Mouse (Mus musculus) gastrocnemius, postnatal 36 days (tissue): ENCODE results near the gene Ptprn2. TPM values are rescaled to one million over a fixed set of nuclear protein-coding genes. Genes with fewer than 3 reads are reported as not detected.

ENCODE experiments used
- DNase-seq, 2 experiments: peaks; one replicate each; pipeline ENCODE4 v3.0.0; 2022
- intact Hi-C: fragments of 180-260 bp; cut with DNase I; formaldehyde crosslinking; loops from one replicate; pipeline ENCODE4 v1.15.1; 2025
- total RNA-seq, 2 experiments: library from RNA; stranded (reverse); gene quantifications; 2 replicates each; pipeline ENCODE4 v1.2.3; 2021

Gene Ptprn2
- total RNA-seq, 2 experiments from 2014 or later = not detected

DNA sequence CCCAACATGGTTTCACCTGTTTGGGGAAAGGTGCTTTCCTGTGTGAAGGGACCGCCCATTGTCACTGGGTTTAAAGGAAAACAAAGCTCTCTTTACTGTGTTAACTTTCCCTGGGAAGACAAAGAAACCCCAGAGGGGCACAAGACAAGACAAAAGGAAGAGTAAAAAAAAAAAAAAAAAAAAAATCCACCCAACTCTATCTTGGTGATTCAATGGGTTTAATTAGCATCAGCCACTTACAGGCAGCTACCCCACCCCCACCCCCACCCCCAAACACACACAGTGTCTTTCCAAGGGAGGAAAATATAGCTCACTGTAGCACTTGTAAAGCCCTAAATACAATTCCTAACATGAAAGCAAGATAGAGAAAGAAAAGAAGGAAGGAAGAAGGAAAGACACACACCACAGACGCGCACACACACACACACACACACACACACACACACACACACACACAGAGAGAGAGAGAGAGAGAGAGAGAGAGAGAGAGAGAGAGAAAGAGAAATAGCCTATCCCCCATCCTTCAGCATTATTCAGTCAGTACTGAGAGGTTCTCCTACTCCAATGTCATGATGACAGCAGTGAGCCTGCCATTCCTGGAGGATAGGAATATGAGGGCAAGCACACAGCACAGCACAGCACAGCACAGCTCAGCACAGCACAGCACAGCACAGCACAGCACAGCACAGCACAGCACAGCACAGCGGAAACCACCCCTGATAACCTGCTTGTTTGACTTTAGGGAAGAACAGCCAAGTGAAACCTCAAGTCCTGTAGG lies 462.8 kb downstream of the Ptprn2 start:
- no peak for DNase-seq

DNA sequence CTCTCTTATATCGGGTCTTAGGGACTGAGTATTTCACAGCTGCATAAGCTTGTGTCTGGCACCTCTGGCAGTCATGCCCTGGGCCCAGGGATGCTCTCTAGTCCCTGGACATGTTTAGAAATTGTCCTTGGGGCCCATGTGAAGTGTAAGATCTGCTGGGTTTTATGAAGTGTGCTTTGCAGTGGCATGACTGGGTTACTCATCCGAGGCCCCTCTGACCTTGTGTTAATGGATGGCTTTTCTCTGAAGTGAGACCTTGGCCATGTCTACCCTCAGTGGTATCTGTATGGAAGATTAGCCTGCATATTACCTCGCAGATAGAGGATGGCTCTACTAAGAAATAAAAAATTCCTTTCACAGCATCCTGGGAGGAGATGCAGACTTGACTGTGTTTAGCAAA lies 464.2 kb downstream of the Ptprn2 start:
- intact Hi-C loops = no loop called here
- no peak for DNase-seq

More for the DNA sequence above, 462.8 kb downstream of the Ptprn2 start:
- intact Hi-C loops = no loop called here

DNA sequence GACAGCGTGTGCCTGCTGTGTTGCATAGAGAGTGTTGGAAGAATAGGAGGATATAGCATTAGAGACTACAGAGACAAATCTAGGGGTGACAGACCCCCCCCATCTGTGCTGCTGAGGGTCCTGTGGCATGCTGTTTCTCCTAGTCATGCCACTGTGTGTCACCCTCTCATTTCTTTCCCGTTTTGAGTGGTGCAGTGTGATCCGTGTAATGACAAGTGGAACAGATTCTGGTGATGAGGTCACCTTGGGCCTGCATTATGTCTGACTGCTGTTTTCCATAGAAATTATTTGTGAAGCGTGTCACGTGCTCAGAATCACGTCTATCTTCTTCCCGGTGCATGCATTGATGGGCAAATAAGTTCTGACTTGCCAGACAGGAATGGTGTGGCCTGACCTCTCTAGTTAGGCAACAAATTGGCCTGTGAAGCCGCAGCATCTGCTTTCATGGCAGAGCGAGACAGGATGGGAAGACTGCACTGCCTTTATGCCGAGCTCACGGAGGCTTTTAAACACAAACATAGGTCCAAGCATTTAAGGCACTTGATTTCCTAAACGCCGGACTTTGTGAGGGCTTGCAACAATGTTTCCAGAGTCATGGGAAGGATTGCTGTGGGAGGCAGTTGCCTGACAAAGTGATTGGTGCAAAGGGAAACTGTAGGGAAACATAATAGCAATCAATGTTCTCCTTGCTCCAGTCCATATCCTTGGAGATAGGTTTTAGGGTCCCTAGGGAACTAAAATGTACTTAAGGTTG lies 467.1 kb downstream of the Ptprn2 start:
- intact Hi-C loops = no loop called here
- DNase-seq = no peak

DNA sequence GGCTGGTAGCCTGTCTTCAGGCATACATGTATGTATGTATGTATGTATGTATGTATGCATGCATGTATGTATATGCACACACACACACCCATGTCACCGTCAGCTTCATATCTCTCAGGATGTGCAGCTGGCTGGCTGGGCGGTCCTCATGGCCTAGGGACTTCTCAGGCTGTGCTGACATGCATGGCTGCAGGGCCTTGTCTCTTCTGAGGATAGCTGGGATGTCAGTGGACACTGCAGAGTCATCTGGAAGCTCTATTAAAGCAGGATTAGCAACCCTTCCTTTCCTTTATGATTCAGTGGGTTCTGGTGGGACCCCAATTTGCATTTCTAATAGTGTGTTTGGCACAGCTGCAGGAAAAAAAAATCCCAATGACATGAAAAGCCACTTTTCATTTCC lies 473.6 kb downstream of the Ptprn2 start:
- intact Hi-C loops = no loop called here

DNA sequence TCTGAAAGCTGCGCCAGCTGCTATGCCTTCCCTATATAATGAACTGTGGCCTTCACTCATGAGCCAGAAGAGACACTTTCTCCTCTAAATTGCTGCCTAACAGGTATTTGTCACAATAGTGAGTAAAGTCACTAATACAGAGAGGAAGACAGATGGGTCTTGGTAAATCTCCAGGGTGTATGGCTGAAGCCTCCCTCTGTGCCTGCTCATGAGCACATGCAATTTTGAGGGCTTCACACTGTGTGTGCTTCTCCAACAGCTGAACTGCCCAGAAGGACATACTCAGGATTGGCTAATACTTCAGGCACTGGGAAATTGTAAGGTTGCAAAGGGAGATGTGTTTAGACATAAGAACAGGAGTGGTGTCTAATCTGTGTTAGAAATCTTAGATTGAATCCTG lies 478.4 kb downstream of the Ptprn2 start:
- no peak for DNase-seq
- intact Hi-C loops = no loop called here

More for the DNA sequence above, 473.6 kb downstream of the Ptprn2 start:
- DNase-seq = no peak

DNA sequence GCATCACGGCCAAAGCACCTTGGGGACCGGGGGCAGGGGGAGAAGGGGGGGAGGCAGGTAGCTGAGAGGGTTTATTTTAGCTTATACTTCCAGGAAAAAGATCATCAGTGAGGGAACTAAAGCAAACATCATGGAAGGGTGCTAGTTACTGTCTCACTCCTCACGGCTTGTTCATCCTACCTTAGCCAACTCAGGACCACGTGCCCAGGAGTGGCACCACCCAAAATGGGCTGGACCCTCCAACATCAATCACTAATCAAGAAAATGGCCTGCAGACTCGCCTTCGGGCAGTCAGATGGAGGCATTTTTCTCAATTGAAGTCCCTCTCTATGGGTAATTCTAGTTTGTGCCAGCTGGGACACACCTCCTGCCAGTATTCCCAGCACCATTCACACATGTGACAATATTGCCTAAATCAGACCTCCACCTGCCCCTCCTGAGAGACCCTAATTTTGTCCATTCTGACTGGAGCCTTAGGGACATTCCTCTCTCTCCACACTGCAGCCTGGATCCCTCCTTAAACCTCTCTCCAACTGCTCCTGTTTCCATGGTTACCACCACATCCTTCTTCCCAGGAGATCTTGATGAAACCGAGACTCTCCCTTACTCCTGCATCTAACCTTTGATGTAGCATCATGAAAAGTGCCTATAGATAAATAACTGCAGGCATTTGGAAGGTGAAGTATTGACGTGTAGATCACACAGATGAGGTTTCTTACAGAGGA lies 482.9 kb downstream of the Ptprn2 start:
- intact Hi-C loops = no loop called here
- no peak for DNase-seq

DNA sequence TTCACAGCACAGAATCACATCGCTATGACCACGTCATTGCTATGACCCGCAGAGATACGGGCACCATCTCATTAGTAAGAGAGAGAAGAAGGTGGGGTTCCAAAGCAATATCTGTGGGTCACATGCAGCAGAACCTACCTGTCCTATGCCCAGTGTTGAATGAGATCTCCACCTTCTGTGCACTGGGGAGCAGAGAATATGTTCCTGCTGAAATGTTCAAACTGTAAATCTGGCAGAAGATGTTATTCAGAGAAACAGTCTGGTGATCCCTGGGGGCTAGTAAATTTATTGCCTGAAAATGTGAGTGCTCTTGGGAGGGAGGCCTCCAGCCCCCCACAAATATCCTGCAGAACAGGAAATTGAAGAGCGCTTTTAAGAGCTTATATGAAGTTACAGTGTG lies 490.0 kb downstream of the Ptprn2 start:
- intact Hi-C loops = no loop called here
- DNase-seq = no peak

DNA sequence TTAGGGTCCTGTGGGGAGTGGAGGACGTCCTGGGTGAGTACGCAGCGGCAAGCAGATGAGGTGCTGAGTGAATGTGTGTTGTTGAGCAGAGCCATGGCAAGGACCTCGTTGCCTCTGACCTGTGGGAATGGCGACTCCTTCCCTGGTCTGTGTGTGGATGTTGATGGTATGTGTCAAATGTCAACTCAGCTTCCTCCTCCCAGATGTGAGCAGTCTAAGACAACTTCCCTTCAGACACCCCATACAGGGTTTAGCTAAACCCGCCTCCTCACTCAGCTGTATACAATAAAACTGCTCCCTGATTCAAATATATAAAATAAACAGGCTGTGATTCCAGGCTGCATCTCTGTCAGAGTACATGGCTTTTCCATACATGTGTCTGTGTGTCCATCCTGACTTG lies 491.5 kb downstream of the Ptprn2 start:
- intact Hi-C loops = no loop called here

DNA sequence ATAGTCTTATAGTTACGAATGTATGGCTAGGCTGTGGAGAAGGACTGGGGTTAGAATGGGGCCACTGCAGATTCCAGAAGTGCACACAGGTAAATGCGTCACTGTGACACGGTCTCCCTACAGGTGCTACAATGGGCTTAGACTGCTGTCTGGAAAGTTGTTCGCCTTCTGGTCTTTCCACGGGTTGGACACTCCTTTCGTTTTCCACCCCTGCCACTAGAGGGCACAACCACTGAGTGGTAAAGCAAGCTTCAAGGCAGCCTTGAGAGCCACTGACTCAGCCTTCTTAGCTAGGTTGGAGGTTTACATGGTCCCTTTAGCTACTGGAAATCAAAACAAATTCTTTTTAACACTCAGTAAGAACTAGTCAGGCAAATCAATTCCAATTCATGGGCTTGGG lies 492.7 kb downstream of the Ptprn2 start:
- no peak for DNase-seq
- intact Hi-C loops = no loop called here

More for the DNA sequence above, 491.5 kb downstream of the Ptprn2 start:
- DNase-seq = no peak

DNA sequence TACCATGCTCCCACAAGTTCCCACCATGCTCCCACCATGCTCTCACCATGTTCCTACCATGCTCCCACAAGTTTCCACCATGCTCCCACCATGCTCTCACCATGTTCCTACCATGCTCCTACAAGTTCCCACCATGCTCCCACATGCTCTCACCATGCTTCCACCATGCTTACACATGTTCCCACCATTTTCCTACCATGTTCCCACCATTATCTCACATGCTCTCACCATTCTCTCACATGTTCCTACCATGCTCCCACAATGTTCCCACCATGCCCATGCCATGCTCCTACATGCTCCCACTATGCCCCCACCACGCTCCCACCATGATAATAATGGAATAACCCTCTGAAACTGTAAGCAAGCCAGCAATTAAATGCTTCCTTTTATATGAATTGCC lies 495.8 kb downstream of the Ptprn2 start:
- intact Hi-C loops = no loop called here
- no peak for DNase-seq

DNA sequence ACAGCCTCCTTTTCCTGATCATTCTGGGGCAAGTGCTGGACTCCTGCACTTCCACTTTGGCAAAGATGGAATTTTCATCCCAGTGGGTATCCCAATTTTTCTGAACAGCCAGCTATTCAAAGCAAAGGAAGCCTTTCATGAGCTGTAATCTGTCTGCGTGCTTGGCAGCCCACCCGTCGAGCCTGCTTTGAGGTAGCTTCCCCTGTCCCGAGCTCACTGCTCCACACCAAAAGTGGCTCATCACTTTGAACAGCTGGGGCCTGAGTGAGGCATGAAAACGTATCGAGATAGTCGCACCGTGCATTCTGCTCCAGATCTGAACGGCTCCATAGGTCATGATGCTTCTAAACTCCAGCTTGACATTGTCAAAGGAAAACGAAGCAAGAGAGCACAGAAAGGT lies 503.6 kb downstream of the Ptprn2 start:
- DNase-seq = no peak
- intact Hi-C loops = no loop called here

DNA sequence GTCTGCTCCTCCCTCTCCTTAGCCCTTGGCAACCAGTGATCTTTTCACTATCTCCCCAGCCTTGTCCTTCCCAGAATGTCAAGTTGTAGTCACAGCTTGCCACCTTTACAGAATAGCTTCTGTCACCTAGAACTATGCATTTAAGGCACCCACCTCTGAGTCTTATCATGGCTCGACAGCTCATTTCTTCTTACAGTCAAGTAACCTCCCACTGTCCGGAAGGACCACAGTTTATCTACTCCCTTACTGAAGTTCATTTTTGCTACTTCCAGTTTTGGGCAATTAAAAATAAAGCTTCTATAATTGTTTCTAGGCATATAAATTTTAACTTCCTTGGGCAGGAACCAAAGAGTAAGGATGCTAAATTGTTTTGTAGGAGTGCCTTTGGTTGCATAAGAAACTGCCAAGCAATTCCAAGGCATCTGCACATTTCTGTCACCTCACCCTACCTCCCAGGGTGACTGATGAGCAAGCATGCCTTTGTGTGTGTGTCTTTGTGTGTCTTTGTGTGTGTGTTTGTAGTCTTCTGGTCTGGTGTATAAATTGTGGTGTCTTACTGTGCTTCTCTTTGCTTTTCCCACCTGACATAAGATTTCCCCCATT lies 516.1 kb downstream of the Ptprn2 start:
- DNase-seq = no peak
- intact Hi-C loops = no loop called here

DNA sequence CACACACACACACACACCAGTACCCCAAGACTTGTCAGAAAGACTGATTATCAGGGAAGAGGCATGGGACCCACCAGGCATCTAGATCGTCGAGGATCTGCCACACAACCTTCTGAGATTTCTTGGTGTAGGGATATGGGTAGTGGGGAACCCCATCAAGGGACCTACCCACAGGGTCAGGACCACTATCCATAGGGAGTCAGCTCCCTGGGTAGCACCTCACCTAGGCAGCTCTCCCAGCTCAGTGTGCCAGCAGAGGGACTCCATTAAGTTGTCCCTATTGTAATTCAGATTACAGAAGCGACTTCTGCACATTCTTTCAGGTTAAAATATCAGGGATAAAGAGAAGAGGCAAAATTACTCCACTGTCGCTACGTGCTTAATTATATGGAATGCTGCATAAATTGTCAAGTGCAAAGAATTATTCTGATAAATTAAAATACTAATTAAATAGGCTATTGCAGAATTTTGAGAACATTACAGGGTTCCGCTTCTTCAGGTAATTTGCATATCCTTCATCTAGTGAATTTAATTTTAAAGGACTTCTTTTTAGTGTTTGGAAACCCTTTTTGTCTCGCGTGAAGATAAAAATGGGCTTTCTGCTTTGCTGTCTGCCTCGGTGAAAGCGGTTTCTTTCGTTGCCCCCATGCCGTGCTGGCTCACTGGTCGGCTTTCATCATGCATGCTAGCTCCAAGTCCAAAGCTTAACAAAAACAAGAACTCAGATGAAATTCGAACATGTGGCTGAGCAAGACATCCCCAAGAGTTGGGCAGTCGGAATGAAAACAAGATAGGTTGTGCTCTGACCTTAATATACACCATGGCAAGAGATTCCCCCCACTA lies 531.5 kb downstream of the Ptprn2 start:
- DNase-seq = no peak
- intact Hi-C loops = no loop called here

DNA sequence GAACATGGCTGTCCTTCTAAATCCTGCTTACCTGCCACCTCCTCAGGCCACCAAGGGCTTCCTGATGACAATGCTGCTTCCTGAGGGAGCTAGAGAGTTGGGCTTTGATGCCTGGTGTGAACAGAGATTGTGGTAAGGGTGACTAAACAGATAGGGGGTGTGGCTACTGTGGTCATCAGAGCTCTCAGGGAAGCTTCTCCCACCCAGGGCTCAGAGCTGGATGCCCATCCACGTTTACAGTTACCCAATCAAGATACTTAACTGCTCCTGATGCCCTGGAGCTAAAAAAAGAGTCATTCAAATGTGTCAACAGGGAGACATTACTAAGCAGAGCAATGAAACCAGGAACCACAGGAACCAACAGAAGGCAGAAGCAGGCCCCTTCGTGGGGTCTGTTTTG lies 532.4 kb downstream of the Ptprn2 start:
- DNase-seq = no peak
- intact Hi-C loops = no loop called here

DNA sequence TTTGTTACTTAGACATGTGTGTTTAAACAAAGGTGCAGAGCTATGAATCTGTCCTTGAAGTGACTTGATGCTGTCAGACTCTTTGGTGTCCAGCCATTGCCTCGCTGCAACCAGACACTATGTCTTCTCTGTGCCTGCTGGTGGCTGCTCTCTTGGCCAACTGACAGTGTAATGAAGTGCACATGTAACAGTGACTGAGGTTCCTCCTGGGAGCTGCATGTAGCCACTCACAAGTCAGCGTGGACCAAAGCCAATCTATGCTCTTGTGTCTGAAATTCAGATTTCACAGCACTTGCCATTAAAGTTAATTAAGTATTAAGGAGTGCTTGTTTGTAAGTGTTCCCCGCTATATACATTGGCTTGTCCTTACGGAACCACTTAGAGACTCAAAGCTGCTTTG lies 537.7 kb downstream of the Ptprn2 start:
- no peak for DNase-seq
- intact Hi-C loops = no loop called here

DNA sequence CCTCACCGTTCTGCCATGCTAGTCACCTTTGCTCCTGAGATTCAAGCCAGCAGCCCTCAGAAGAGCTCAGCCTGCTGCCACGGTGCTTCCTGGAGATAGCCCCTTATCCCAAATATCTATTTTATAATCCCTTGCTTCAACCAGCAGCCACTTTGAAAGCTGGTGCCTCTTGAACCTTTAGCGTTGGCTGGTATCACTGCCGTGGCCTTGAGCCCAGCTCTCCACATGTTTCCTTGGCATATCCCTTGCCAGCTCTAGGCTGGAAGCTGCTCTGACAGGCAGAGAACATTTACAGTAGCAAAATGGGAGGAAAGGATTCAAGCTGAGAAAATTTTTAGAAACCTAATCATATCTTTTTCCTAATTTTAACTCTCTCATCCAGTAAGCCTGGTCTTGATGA lies 539.4 kb downstream of the Ptprn2 start:
- DNase-seq = no peak
- intact Hi-C loops = no loop called here

DNA sequence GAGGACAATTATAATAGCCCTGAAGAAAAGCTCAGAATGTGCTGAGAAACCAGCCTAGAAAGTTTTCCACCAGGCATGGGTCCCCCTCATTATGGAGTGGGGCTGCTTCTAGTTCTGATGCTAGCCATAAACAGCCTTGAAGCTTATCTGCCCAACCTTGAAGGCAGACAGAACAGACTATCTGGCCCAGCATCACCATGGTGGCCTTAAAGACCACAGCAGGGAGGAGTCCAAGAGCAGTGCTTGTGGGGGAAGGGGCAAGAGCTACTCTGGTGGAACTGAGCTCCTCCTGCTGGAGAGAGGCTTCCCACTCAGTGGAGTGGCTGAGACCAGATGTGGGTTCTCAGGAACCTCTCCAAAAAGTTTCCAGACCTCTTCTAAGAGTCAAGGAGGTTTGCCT lies 540.2 kb downstream of the Ptprn2 start:
- intact Hi-C loops = no loop called here
- no peak for DNase-seq

DNA sequence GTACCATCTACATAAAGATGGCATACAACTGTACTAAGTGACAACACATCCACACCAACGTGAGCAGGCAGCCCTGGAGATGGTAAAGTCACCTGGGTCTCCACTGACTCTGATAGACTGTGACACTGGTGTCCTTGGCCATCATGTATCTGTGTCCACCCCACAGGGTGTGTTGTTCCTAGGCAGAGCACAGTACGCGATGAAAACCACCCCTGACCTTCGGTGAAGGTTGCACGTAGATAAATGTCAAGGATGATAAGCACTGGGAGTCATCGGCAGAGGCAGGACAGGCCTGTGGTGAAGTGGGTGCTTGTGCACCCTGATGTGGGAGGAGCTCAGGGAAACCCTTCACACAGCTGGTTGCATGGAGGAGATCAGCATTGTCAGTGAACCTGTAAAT lies 541.8 kb downstream of the Ptprn2 start:
- intact Hi-C loops = no loop called here
- no peak for DNase-seq

DNA sequence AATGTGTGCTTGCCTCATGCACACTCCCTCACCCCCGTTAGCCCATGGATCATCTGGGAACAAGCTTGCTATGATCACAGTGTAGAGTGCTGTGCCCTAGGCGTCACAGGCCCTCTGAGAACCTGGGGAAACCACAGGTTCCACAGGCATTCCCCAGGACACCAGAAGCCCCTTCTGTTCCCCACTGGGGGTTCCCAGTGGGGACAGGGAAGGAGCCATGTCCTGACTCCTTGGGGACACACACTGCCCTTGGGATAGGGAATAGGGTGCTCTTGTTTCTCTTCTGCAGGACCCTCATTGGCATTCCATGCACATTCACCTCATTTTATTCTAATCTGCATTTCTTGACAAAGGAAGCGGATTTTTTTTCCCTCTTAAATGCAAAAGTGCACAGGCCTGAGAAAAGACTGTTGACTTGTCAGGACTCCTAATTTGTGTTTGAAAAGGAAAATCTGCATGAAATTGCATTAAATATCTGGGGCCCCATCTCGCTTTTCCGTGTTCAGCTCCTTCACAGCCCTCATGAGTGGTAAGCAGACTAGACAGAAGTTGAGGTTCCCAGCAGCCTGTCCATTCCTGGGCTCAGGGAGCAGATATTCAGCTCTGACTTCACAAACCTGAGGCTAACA lies 542.9 kb downstream of the Ptprn2 start:
- intact Hi-C loops = no loop called here
- no peak for DNase-seq

DNA sequence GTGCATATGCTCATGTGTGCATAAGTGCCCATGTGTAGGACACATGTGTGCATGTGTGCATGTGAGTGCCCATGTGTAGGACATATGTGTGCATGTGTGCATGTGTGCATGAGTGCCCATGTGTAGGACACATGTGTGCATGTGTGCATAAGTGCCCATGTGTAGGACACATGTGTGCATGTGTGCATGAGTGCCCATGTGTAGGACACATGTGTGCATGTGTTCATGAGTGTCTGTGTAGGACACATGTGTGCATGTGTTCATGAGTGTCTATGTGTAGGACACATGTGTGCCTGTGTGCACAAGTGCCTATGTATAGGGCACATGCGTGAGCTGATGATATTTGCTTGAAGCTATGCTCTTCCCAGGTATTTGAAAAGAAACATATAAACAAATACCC lies 547.7 kb downstream of the Ptprn2 start:
- intact Hi-C loops = no loop called here

More for the DNA sequence above, 547.7 kb downstream of the Ptprn2 start:
- no peak for DNase-seq
